Mouse (Mus musculus) midbrain, embryonic 15.5 days (tissue): ENCODE results near the gene Cdh13. TPM values are rescaled to one million over a fixed set of nuclear protein-coding genes. Genes with fewer than 3 reads are reported as not detected.

Experiments used
- ATAC-seq: fragments of 200-750 bp; cut with Nextera tagmentation; replicated peaks from 2 replicates; pipeline ENCODE4 v1.8.0; 2017; ENCODE audit warnings: moderate TSS enrichment
- H3K27ac ChIP-seq: fragments of 300-500 bp; sonication (generic); 2 replicates; pipeline ENCODE4 v1.5.1; 2015; ENCODE audit warnings: mild to moderate bottlenecking, inconsistent platforms
- H3K27me3 ChIP-seq: fragments of 300-500 bp; sonication (generic); replicated peaks from 2 replicates; pipeline ENCODE4 v1.6.1; 2015; ENCODE audit warnings: inconsistent platforms
- H3K36me3 ChIP-seq: fragments of 300-500 bp; sonication (generic); replicated peaks from 2 replicates; pipeline ENCODE4 v1.6.1; 2015; ENCODE audit warnings: inconsistent platforms
- H3K4me1 ChIP-seq: fragments of 300-500 bp; sonication (generic); 2 replicates; pipeline ENCODE4 v1.6.1; 2015; ENCODE audit warnings: inconsistent platforms
- H3K4me2 ChIP-seq: fragments of 300-500 bp; sonication (generic); 2 replicates; pipeline ENCODE4 v1.6.1; 2015; ENCODE audit warnings: inconsistent platforms, mild to moderate bottlenecking, moderate library complexity
- H3K4me3 ChIP-seq: fragments of 300-500 bp; sonication (generic); 2 replicates; pipeline ENCODE4 v1.5.1; 2015; ENCODE audit warnings: mild to moderate bottlenecking, inconsistent platforms
- H3K9ac ChIP-seq: fragments of 300-500 bp; sonication (generic); 2 replicates; pipeline ENCODE4 v1.6.1; 2015; ENCODE audit warnings: mild to moderate bottlenecking, inconsistent platforms
- H3K9me3 ChIP-seq: fragments of 300-500 bp; sonication (generic); 2 replicates; pipeline ENCODE4 v1.6.1; 2016; ENCODE audit warnings: inconsistent platforms
- WGBS: fragments of 180-500 bp; shearing (Covaris S2); methylation state at CpG from one replicate; pipeline ENCODE4 v1.1.7; 2015; ENCODE audit warnings: mixed read lengths; 5-methylcytosine and 5-hydroxymethylcytosine counted together
- polyA plus RNA-seq: library from polyadenylated mRNA; unstranded; fragments of >200 nt; fragmentation: Nextera tagmentation; extraction: Ambion mirVana; gene quantifications from 2 replicates; pipeline ENCODE4 v1.2.1, GENCODE M21; 2015

Gene Cdh13
- polyA plus RNA-seq, 1 experiment from 2014 or later, result 110 TPM

- Histone ChIP-seq H3K9me3 (no peaks in the 10 kb centered on the region), H3K4me2 (no peak overlapping the region), H3K4me1 (peaks cover 16% of the 10 kb centered on the region), H3K4me3 (no peak overlapping the region), H3K27ac (no peak overlapping the region), H3K27me3 (no peaks in the 10 kb centered on the region), H3K9ac (no peak overlapping the region), H3K36me3 (no peaks in the 10 kb centered on the region)
- WGBS, result 88% methylated on average over 15 of the region's 15 CpGs
- ATAC-seq, result no peak
Observed at GRCm38 (mm10) chr8:118965101-118965840, 681.7 kb downstream of the Cdh13 start.

- no peak overlapping the region for H3K9ac ChIP-seq
- peaks cover 16% of the 10 kb centered on the region for H3K4me1 ChIP-seq
- peak overlapping the region; percentile 33 for H3K27ac ChIP-seq
- no peak overlapping the region for H3K4me2 ChIP-seq
- H3K27me3 ChIP-seq, result no peaks in the 10 kb centered on the region
- no peak overlapping the region for H3K4me3 ChIP-seq
- no peaks in the 10 kb centered on the region for H3K9me3 ChIP-seq
- 42% methylated on average over 4 of the region's 4 CpGs for WGBS
- no peaks in the 10 kb centered on the region for H3K36me3 ChIP-seq
- no peak for ATAC-seq
Observed at GRCm38 (mm10) chr8:118968896-118969295, 685.4 kb downstream of the Cdh13 start.

- H3K27me3 ChIP-seq, result no peaks in the 10 kb centered on the region
- ATAC-seq, result 0 out of 2 replicates have a peak, but pooled peaks have one; percentile 39
- no peaks in the 10 kb centered on the region for H3K4me1 ChIP-seq
- H3K27ac ChIP-seq, result no peak overlapping the region
- WGBS, result 25% methylated on average over 5 of the region's 5 CpGs
- H3K9me3 ChIP-seq, result no peaks in the 10 kb centered on the region
- H3K9ac ChIP-seq, result no peak overlapping the region
- H3K4me2 ChIP-seq, result no peak overlapping the region
- H3K4me3 ChIP-seq, result no peak overlapping the region
- no peaks in the 10 kb centered on the region for H3K36me3 ChIP-seq
Observed at GRCm38 (mm10) chr8:118979800-118980199, 696.3 kb downstream of the Cdh13 start.

- WGBS, result 76% methylated on average over 2 of the region's 2 CpGs
- no peaks in the 10 kb centered on the region for H3K9me3 ChIP-seq
- H3K4me1 ChIP-seq, result no peaks in the 10 kb centered on the region
- ATAC-seq, result no peak
- no peaks in the 10 kb centered on the region for H3K27me3 ChIP-seq
- H3K4me3 ChIP-seq, result no peak overlapping the region
- H3K36me3 ChIP-seq, result no peaks in the 10 kb centered on the region
- no peak overlapping the region for H3K4me2 ChIP-seq
- no peak overlapping the region for H3K27ac ChIP-seq
- H3K9ac ChIP-seq, result no peak overlapping the region
Observed at GRCm38 (mm10) chr8:118983724-118984123, 700.2 kb downstream of the Cdh13 start.

GRCm38 (mm10) chr8:118986796-118987195 is 703.3 kb downstream of the Cdh13 start:
- ATAC-seq, result no peak
- Histone ChIP-seq H3K36me3 (no peaks in the 10 kb centered on the region), H3K27me3 (no peaks in the 10 kb centered on the region), H3K4me2 (no peak overlapping the region), H3K9me3 (no peaks in the 10 kb centered on the region), H3K27ac (no peak overlapping the region), H3K4me1 (no peaks in the 10 kb centered on the region), H3K9ac (no peak overlapping the region), H3K4me3 (no peak overlapping the region)
- 73% methylated on average over 1 of the region's 1 CpGs for WGBS

GRCm38 (mm10) chr8:118995641-118996188 is 712.2 kb downstream of the Cdh13 start:
- Histone ChIP-seq H3K4me1 (no peaks in the 10 kb centered on the region), H3K27me3 (no peaks in the 10 kb centered on the region), H3K36me3 (no peaks in the 10 kb centered on the region), H3K9me3 (no peaks in the 10 kb centered on the region), H3K9ac (no peak overlapping the region), H3K4me3 (no peak overlapping the region), H3K27ac (no peak overlapping the region), H3K4me2 (no peak overlapping the region)
- 64% methylated on average over 11 of the region's 11 CpGs for WGBS
- ATAC-seq, result no peak

- Histone ChIP-seq H3K27ac (no peak overlapping the region), H3K27me3 (no peaks in the 10 kb centered on the region), H3K4me2 (no peak overlapping the region), H3K4me3 (no peak overlapping the region), H3K36me3 (no peaks in the 10 kb centered on the region), H3K9me3 (no peaks in the 10 kb centered on the region), H3K4me1 (no peaks in the 10 kb centered on the region), H3K9ac (no peak overlapping the region)
- 83% methylated on average over 1 of the region's 1 CpGs for WGBS
- ATAC-seq, result no peak
Observed at GRCm38 (mm10) chr8:119000595-119000994, 717.1 kb downstream of the Cdh13 start.

GRCm38 (mm10) chr8:119004821-119005220 is 721.3 kb downstream of the Cdh13 start:
- no peaks in the 10 kb centered on the region for H3K4me1 ChIP-seq
- WGBS, result 84% methylated on average over 5 of the region's 5 CpGs
- H3K9me3 ChIP-seq, result no peaks in the 10 kb centered on the region
- H3K27ac ChIP-seq, result no peak overlapping the region
- H3K4me2 ChIP-seq, result no peak overlapping the region
- no peaks in the 10 kb centered on the region for H3K27me3 ChIP-seq
- no peak for ATAC-seq
- H3K36me3 ChIP-seq, result no peaks in the 10 kb centered on the region
- no peak overlapping the region for H3K4me3 ChIP-seq
- H3K9ac ChIP-seq, result no peak overlapping the region

GRCm38 (mm10) chr8:119018675-119019074 is 735.1 kb downstream of the Cdh13 start:
- no peak overlapping the region for H3K9ac ChIP-seq
- no peaks in the 10 kb centered on the region for H3K27me3 ChIP-seq
- no peak overlapping the region for H3K4me3 ChIP-seq
- H3K36me3 ChIP-seq, result no peaks in the 10 kb centered on the region
- H3K4me2 ChIP-seq, result no peak overlapping the region
- no peak overlapping the region for H3K27ac ChIP-seq
- 83% methylated on average over 6 of the region's 6 CpGs for WGBS
- no peak for ATAC-seq
- H3K4me1 ChIP-seq, result peaks cover 4% of the 10 kb centered on the region; the same call in 1 of the 2 replicates
- no peaks in the 10 kb centered on the region for H3K9me3 ChIP-seq

- Histone ChIP-seq H3K9ac (no peak overlapping the region), H3K4me1 (peaks cover 4% of the 10 kb centered on the region; the same call in 1 of the 2 replicates), H3K27ac (no peak overlapping the region; the same call in 1 of the 2 replicates), H3K9me3 (no peaks in the 10 kb centered on the region), H3K36me3 (no peaks in the 10 kb centered on the region), H3K4me2 (no peak overlapping the region), H3K4me3 (no peak overlapping the region), H3K27me3 (no peaks in the 10 kb centered on the region)
- ATAC-seq, result no peak
- WGBS, result 60% methylated on average over 11 of the region's 11 CpGs
Observed at GRCm38 (mm10) chr8:119020781-119021180, 737.2 kb downstream of the Cdh13 start.

- no peak overlapping the region for H3K4me3 ChIP-seq
- H3K27me3 ChIP-seq, result no peaks in the 10 kb centered on the region
- no peak overlapping the region for H3K4me2 ChIP-seq
- 91% methylated on average over 11 of the region's 11 CpGs for WGBS
- no peak overlapping the region for H3K9ac ChIP-seq
- no peaks in the 10 kb centered on the region for H3K36me3 ChIP-seq
- H3K27ac ChIP-seq, result no peak overlapping the region
- ATAC-seq, result no peak
- H3K4me1 ChIP-seq, result peaks cover 4% of the 10 kb centered on the region; the same call in 1 of the 2 replicates
- H3K9me3 ChIP-seq, result no peaks in the 10 kb centered on the region
Observed at GRCm38 (mm10) chr8:119021478-119021877, 737.9 kb downstream of the Cdh13 start.

GRCm38 (mm10) chr8:119022301-119022870 is 738.9 kb downstream of the Cdh13 start:
- peaks cover 4% of the 10 kb centered on the region; the same call in 1 of the 2 replicates for H3K4me1 ChIP-seq
- WGBS, result 65% methylated on average over 9 of the region's 9 CpGs
- no peaks in the 10 kb centered on the region for H3K36me3 ChIP-seq
- no peak overlapping the region for H3K9ac ChIP-seq
- no peak for ATAC-seq
- H3K4me3 ChIP-seq, result no peak overlapping the region
- no peaks in the 10 kb centered on the region for H3K27me3 ChIP-seq
- no peaks in the 10 kb centered on the region for H3K9me3 ChIP-seq
- H3K27ac ChIP-seq, result no peak overlapping the region
- no peak overlapping the region for H3K4me2 ChIP-seq
